Mouse (Mus musculus) kidney, embryonic 15.5 days (tissue): ENCODE measurements around the gene Serbp1. TPM values are rescaled to one million over a fixed set of nuclear protein-coding genes. Genes with fewer than 3 reads are reported as not detected.
A peak's percentile ranks its signal among the peaks of the same experiment; 100 is the strongest.

Experiments
- ATAC-seq: fragments of 200-750 bp; cut with Nextera tagmentation; replicated peaks from 2 replicates; pipeline ENCODE4 v1.8.0; 2017; ENCODE audit warnings: moderate TSS enrichment; ENCODE audit not compliant: low FRiP score
- H3K27ac ChIP-seq: fragments of 300-500 bp; sonication (generic); 2 replicates; pipeline ENCODE4 v1.5.1; 2015; ENCODE audit warnings: mild to moderate bottlenecking, inconsistent platforms
- H3K27me3 ChIP-seq: fragments of 300-500 bp; sonication (generic); 2 replicates; pipeline ENCODE4 v1.6.1; 2015; ENCODE audit warnings: inconsistent platforms
- H3K36me3 ChIP-seq: fragments of 300-500 bp; sonication (generic); 2 replicates; pipeline ENCODE4 v1.6.1; 2015; ENCODE audit warnings: inconsistent platforms
- H3K4me1 ChIP-seq: fragments of 300-500 bp; sonication (generic); 2 replicates; pipeline ENCODE4 v1.6.1; 2015; ENCODE audit warnings: inconsistent platforms
- H3K4me2 ChIP-seq: fragments of 300-500 bp; sonication (generic); 2 replicates; pipeline ENCODE4 v1.6.1; 2015; ENCODE audit warnings: moderate library complexity, mild to moderate bottlenecking, inconsistent platforms
- H3K4me3 ChIP-seq: fragments of 300-500 bp; sonication (generic); replicated peaks from 2 replicates; pipeline ENCODE4 v1.5.1; 2015; ENCODE audit warnings: mild to moderate bottlenecking, inconsistent platforms
- H3K9ac ChIP-seq: fragments of 300-500 bp; sonication (generic); 2 replicates; pipeline ENCODE4 v1.6.1; 2015; ENCODE audit warnings: mild to moderate bottlenecking, inconsistent platforms
- H3K9me3 ChIP-seq: fragments of 300-500 bp; sonication (generic); replicated peaks from 2 replicates; pipeline ENCODE4 v1.6.1; 2016; ENCODE audit warnings: inconsistent platforms
- WGBS: fragments of 180-500 bp; shearing (Covaris S2); methylation state at CpG from one replicate; pipeline ENCODE4 v1.1.7; 2015; ENCODE audit warnings: mixed read lengths; 5-methylcytosine and 5-hydroxymethylcytosine counted together
- polyA plus RNA-seq: library from polyadenylated mRNA; unstranded; fragments of >200 nt; fragmentation: Nextera tagmentation; extraction: Ambion mirVana; gene quantifications from 2 replicates; pipeline ENCODE4 v1.2.1, GENCODE M21; 2015

Gene Serbp1
- polyA plus RNA-seq, result 435 and 444 TPM in 2 replicates

- ATAC-seq, result no peak
- Histone ChIP-seq H3K4me3 (no peak within 1 kb of the TSS), H3K9ac (no peak within 1 kb of the TSS), H3K4me1 (no peaks in the 10 kb centered on the region), H3K27me3 (no peaks in the 10 kb centered on the region), H3K27ac (no peak within 1 kb of the TSS), H3K36me3 (no peaks in the 10 kb centered on the region), H3K9me3 (no peaks in the 10 kb centered on the region), H3K4me2 (no peak within 1 kb of the TSS)
- WGBS, result 26% methylated on average over 12 of the region's 12 CpGs
Measured at GRCm38 (mm10) chr6:67237977-67238376, at the start of gene Serbp1. Gene Serbp1, plus strand, starts transcription at chr6:67238176.

GRCm38 (mm10) chr6:67193591-67193990 lies 44.4 kb upstream of the Serbp1 start:
- 78% methylated on average over 2 of the region's 2 CpGs for WGBS
- no peak for ATAC-seq

GRCm38 (mm10) chr6:67194606-67195005 lies 43.4 kb upstream of the Serbp1 start:
- Histone ChIP-seq H3K9me3 (no peaks in the 10 kb centered on the region), H3K4me3 (no peak overlapping the region), H3K9ac (no peak overlapping the region), H3K27me3 (no peaks in the 10 kb centered on the region), H3K4me2 (no peak overlapping the region), H3K27ac (no peak overlapping the region), H3K4me1 (peaks cover 16% of the 10 kb centered on the region), H3K36me3 (no peaks in the 10 kb centered on the region)
- WGBS, result 89% methylated on average over 6 of the region's 6 CpGs
- no peak for ATAC-seq

More at GRCm38 (mm10) chr6:67193591-67193990, 44.4 kb upstream of the Serbp1 start:
- Histone ChIP-seq H3K9ac (no peak overlapping the region), H3K27ac (no peak overlapping the region), H3K36me3 (no peaks in the 10 kb centered on the region), H3K4me2 (no peak overlapping the region), H3K9me3 (no peaks in the 10 kb centered on the region), H3K4me1 (peaks cover 16% of the 10 kb centered on the region), H3K27me3 (no peaks in the 10 kb centered on the region), H3K4me3 (no peak overlapping the region)

GRCm38 (mm10) chr6:67195148-67195611 lies 42.8 kb upstream of the Serbp1 start:
- H3K4me2 ChIP-seq, result peak overlapping the region; percentile 34
- no peaks in the 10 kb centered on the region for H3K27me3 ChIP-seq
- peaks cover 14% of the 10 kb centered on the region for H3K4me1 ChIP-seq
- no peaks in the 10 kb centered on the region for H3K36me3 ChIP-seq
- WGBS, result 4% methylated on average over 7 of the region's 7 CpGs
- H3K9ac ChIP-seq, result no peak overlapping the region
- no peak overlapping the region for H3K27ac ChIP-seq
- peak; percentile 89 for ATAC-seq
- H3K4me3 ChIP-seq, result no peak overlapping the region
- H3K9me3 ChIP-seq, result no peaks in the 10 kb centered on the region

- Histone ChIP-seq H3K36me3 (no peaks in the 10 kb centered on the region), H3K27ac (no peak overlapping the region), H3K4me1 (peaks cover 13% of the 10 kb centered on the region), H3K4me2 (no peak overlapping the region), H3K9me3 (no peaks in the 10 kb centered on the region), H3K4me3 (no peak overlapping the region), H3K27me3 (no peaks in the 10 kb centered on the region), H3K9ac (no peak overlapping the region)
- no peak for ATAC-seq
- 84% methylated on average over 6 of the region's 6 CpGs for WGBS
Measured at GRCm38 (mm10) chr6:67196821-67197220, 41.2 kb upstream of the Serbp1 start.

- no peak overlapping the region for H3K9ac ChIP-seq
- peaks cover 13% of the 10 kb centered on the region for H3K4me1 ChIP-seq
- WGBS, result 30% methylated on average over 4 of the region's 4 CpGs
- H3K9me3 ChIP-seq, result no peaks in the 10 kb centered on the region
- H3K36me3 ChIP-seq, result no peaks in the 10 kb centered on the region
- H3K27ac ChIP-seq, result no peak overlapping the region
- no peak for ATAC-seq
- H3K27me3 ChIP-seq, result no peaks in the 10 kb centered on the region
- H3K4me3 ChIP-seq, result no peak overlapping the region
- no peak overlapping the region for H3K4me2 ChIP-seq
Measured at GRCm38 (mm10) chr6:67198085-67198484, 39.9 kb upstream of the Serbp1 start.

- H3K27ac ChIP-seq, result no peak overlapping the region
- no peak overlapping the region for H3K9ac ChIP-seq
- H3K27me3 ChIP-seq, result no peaks in the 10 kb centered on the region
- no peak overlapping the region for H3K4me2 ChIP-seq
- no peaks in the 10 kb centered on the region for H3K9me3 ChIP-seq
- ATAC-seq, result no peak
- WGBS, result 58% methylated on average over 5 of the region's 5 CpGs
- no peak overlapping the region for H3K4me3 ChIP-seq
- no peaks in the 10 kb centered on the region for H3K36me3 ChIP-seq
- no peaks in the 10 kb centered on the region for H3K4me1 ChIP-seq
Measured at GRCm38 (mm10) chr6:67200715-67201322, 37.2 kb upstream of the Serbp1 start.

GRCm38 (mm10) chr6:67205081-67206037 lies 32.6 kb upstream of the Serbp1 start:
- Histone ChIP-seq H3K27ac (no peak overlapping the region), H3K4me3 (no peak overlapping the region), H3K36me3 (no peaks in the 10 kb centered on the region), H3K9ac (no peak overlapping the region), H3K27me3 (no peaks in the 10 kb centered on the region), H3K4me1 (no peaks in the 10 kb centered on the region), H3K9me3 (no peaks in the 10 kb centered on the region), H3K4me2 (no peak overlapping the region)
- no peak for ATAC-seq
- 88% methylated on average over 35 of the region's 35 CpGs for WGBS

- Histone ChIP-seq H3K4me2 (no peak overlapping the region), H3K27me3 (no peaks in the 10 kb centered on the region), H3K27ac (no peak overlapping the region), H3K9me3 (no peaks in the 10 kb centered on the region), H3K36me3 (no peaks in the 10 kb centered on the region), H3K4me3 (no peak overlapping the region), H3K9ac (no peak overlapping the region), H3K4me1 (no peaks in the 10 kb centered on the region)
- 90% methylated on average over 1 of the region's 1 CpGs for WGBS
- no peak for ATAC-seq
Measured at GRCm38 (mm10) chr6:67212362-67212761, 25.6 kb upstream of the Serbp1 start.

- Histone ChIP-seq H3K4me2 (no peak overlapping the region), H3K27me3 (no peaks in the 10 kb centered on the region), H3K4me3 (no peak overlapping the region), H3K9ac (no peak overlapping the region), H3K27ac (no peak overlapping the region), H3K9me3 (no peaks in the 10 kb centered on the region), H3K36me3 (no peaks in the 10 kb centered on the region), H3K4me1 (no peaks in the 10 kb centered on the region)
- ATAC-seq, result no peak
- WGBS, result 90% methylated on average over 4 of the region's 4 CpGs
Measured at GRCm38 (mm10) chr6:67213429-67214098, 24.4 kb upstream of the Serbp1 start.

GRCm38 (mm10) chr6:67217402-67217801 lies 20.6 kb upstream of the Serbp1 start:
- no peak for ATAC-seq
- Histone ChIP-seq H3K9me3 (no peaks in the 10 kb centered on the region), H3K36me3 (no peaks in the 10 kb centered on the region), H3K9ac (no peak overlapping the region), H3K27me3 (no peaks in the 10 kb centered on the region), H3K4me1 (no peaks in the 10 kb centered on the region), H3K4me3 (no peak overlapping the region), H3K4me2 (no peak overlapping the region), H3K27ac (no peak overlapping the region)
- WGBS, result 81% methylated on average over 4 of the region's 4 CpGs

GRCm38 (mm10) chr6:67217846-67218245 lies 20.1 kb upstream of the Serbp1 start:
- no peaks in the 10 kb centered on the region for H3K36me3 ChIP-seq
- no peaks in the 10 kb centered on the region for H3K27me3 ChIP-seq
- H3K4me2 ChIP-seq, result no peak overlapping the region
- no peak overlapping the region for H3K27ac ChIP-seq
- H3K4me3 ChIP-seq, result no peak overlapping the region
- no peak overlapping the region for H3K9ac ChIP-seq
- H3K4me1 ChIP-seq, result no peaks in the 10 kb centered on the region
- no peaks in the 10 kb centered on the region for H3K9me3 ChIP-seq
- WGBS, result 89% methylated on average over 1 of the region's 1 CpGs
- ATAC-seq, result no peak
